Mouse (Mus musculus): ENCODE measurements at regions not wholly inside any gene's neighbourhood (a gene's known extent, or its start where the extent isn't known, plus 50 kb on each side); places are given as distances from the start of the nearest gene placed in this dataset.

DNA sequence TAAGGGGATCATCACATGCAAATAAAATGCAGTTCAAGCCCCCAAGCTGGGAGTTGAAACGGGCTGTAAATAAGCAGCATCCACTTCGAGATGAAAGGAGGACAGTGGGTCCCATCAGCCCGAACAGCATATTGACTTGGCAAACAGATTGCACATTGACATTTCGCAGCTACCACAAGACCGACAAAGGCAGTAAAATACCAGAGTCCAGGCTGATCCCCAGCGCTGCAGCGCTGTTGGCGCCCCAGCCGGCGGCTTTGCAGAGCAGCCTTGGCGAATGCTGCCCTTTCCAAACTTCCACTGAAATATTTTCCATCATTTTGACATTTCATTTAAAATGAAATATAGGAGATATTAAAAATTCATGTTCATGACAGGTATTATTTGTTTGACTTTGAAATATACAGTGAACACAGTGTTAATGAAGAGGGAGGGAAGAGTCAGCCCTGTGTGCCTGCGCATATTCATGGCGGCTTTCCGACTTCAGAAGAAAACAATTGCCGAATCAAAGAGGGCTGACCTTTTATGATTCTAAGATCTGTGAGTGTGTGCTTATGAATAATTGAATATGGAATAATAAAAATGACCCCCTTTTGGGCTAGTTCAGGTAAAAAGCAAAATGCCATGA is 98.4 kb downstream of the Sqor start:
- in situ Hi-C loops (cut with MboI, MseI): no loop called here

DNA sequence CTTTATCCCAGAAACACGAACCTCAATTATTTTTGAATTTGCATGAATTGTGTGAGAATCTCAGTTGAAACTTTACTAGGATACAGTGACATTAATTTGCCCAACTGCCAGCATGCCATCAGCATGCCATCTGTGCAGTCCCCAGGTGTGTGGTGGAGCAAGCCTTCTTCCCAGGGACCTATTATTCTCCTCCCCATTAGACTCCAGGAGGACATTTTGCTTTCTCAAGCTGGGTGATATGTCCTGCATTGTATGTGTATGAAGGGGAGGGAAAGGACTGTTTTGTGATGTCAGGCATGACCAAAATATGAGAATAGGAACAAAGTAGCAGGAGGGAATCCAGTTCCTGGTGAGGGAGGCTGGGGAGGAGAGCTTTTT is 98.9 kb downstream of the Sqor start:
- in situ Hi-C loops (cut with MboI, MseI): no loop called here

DNA sequence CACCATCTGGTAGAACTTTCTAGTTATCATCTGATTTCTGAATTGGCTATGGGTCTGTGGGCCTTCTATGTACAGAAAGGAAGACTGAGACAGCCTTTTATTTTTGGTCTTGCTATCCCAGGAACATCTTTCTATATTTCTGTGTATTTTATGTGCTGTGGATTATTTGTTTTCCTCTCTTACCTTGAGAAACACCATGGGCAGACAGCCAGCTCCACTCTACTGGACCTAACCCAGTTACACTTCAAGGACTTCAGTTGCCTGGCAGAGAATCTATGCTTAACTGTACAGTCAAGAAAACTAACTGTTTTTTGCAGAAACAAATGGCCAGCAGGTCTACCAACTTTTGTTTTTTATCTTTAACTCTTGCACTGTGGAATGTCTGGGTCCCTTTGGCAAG is 122.1 kb downstream of the Sqor start:
- in situ Hi-C loops (cut with MboI, MseI): loop anchor here (10.0 kb wide), 1 partner anchor 1518 kb away; no protein-coding TSS in a partner anchor

DNA sequence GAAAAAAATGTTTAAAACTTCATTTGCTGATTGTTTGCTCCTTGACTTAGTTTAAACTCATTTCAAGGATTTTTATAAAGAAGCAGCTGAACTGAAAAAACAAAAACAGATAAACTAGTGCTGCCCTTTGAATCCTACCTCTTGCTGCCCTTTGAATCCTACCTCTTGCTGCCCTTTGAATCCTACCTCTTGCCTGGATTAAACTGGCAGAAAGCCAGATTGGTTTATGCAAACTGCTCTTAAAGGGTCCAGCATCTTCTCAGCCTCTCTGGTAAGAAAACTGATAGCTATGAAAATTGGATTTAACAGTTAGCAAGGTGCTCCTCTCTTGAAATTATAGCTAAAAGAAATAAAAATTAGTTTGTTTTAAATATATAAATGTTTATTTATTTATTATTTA is 122.5 kb downstream of the Sqor start:
- in situ Hi-C loops (cut with MboI, MseI): loop anchor here (10.0 kb wide), 1 partner anchor 1517 kb away; no protein-coding TSS in a partner anchor

DNA sequence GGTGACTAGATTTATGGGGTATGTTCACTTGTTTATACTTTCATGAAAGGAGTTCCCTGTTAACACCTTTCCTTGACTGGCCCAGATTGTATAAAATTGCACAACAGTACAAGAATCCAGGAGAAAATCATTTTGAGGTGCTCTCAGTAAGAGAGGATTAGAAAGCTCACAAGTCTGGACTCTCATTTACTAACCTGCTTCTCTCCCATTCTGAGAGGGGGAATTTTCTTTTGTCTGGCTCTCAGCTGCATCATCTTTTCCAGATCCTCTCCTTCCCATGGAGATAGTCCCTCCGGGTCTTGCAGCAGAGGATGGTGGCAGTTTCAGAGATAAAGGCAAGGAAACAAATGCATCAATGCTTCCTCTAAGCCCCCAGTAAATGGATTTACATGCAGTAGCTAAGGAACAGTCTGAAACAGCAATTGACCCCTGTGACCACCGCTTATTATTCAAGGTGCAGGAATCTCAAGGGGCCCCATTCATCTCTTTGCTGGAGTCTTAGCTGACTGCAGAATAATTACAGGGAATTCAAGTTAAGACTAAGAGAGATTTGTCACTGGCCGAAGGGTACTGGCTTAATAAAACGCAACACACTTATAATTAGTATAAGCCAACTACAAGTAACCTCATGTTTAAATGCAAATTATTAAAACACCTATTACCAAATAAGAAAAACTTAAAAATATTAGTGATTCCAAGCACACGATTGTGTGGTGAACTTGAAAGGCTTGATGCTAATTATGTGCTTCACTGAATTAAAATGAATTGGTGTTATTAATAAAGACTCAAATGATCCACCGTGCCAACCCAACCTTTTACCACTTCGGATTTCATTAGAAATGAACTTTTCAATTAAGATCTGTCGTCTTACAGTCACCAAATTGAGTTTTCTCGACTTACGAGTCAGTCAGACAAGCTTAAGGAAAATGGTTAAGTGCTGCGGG is 140.4 kb downstream of the Sqor start:
- in situ Hi-C loops (cut with MboI, MseI): no loop called here

DNA sequence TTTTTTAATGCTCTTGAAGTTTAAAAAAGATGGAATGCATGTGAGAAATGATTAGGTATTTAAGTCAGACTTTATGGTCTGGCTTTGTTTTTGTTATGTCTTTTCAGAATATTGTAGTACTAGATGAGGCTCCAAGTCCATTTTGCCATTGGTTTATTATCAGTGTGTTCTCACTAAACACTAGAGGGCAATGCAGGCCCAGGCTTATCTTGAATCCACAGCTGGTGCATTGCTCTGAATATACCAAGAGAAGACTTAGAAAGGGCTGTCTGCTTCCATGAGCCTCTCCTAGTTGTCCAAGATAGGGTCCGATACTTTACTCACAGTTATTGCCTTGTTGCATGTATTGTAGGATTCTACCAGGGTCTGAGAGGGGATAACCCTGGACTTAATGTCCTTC is 151.7 kb downstream of the Sqor start:
- in situ Hi-C loops (cut with MboI, MseI): no loop called here

DNA sequence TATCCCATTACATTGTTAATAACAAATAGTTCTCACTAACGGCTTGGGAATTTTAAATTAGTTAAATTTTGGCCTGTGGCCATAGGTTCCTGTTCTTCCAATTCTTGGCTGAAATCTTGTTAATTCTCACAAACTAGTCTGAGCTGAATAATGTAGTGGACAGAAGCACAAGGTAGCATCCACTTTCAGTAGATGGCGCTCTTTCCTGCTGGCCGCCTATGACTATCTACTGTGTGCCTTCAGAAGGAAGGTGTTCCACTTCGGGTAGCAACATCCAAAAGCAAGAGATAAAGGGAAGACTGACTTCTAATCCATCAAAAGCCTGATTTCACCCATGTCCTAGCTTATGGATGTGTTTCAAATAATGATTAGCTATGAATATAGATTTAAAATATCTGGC is 172.9 kb downstream of the Sqor start:
- in situ Hi-C loops (cut with MboI, MseI): no loop called here

DNA sequence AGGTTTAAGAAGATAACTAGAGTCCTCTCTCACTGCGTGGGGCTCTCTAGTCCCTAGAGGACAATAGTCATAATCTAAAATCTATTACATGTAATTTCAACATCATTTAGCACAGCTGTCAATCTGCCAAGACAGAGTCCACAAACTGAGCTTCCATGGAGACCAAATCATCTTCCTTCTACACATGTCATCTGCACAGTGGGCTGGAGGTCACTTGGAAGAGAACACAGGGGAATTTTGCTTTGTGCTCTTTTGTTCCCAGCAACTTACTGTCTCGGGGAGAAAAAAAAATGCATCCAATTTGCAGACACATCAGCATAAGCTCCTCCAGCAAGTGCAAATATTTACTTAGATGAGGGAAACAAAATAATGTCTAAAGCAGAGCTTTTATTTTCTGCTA is 179.8 kb downstream of the Sqor start:
- in situ Hi-C loops (cut with MboI, MseI): no loop called here

DNA sequence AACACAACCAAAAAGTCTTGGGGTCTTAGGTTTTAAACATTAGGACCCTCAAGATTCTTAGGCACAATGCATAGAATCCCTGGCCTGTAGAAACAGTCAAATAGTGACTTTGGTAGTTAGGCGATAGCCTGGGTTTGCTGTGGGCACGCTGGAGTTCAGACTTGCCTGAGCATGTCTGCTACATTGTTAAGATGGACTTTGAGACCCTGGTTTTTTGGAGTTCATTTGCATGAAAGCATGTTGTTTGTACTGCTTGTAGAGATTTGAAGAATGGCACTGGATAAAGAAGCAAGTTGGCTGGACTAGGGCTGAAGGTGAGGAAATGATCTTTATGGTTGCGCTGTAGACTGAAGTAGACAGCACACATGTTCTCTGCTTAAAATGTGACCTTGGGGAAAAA is 180.9 kb downstream of the Sqor start:
- in situ Hi-C loops (cut with MboI, MseI): no loop called here

DNA sequence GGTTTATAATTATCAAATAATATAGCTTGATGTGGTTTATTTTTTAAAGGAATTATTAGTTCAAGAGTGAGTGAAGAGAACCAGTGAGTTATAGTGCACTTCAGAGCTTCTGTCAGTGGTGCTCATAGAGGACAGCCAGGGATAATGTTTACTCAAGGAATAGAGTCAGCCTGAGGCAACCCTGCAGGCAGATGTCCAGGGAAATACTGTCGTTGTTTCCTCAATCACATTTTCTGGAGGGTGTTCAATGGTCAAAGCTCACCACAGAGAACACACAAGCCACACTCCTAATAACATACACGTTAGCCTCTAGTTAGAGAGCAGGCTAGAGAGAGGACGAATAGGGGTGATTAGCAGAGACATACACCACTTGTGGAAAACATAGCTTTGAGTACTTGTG is 184.0 kb downstream of the Sqor start:
- in situ Hi-C loops (cut with MboI, MseI): no loop called here

DNA sequence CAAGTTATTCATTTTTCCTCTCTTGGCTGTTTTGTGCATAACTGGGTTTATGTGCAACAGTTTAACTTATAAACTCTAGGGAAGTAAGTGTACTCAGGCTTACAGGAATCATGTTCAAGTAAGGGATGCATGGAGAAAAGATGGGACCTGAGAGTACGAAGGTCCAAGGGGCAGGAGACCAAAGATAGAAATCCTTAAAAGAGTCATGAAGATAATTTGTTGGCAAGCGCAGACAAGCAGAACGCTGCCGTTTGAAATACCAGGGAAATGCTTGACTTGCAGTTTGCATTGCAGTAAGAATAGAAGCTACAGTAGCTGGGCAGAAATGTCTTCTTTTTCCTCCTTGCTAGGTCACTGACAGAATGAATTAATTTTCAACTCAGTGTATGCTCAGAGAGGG is 196.7 kb downstream of the Sqor start:
- in situ Hi-C loops (cut with MboI, MseI): no loop called here

DNA sequence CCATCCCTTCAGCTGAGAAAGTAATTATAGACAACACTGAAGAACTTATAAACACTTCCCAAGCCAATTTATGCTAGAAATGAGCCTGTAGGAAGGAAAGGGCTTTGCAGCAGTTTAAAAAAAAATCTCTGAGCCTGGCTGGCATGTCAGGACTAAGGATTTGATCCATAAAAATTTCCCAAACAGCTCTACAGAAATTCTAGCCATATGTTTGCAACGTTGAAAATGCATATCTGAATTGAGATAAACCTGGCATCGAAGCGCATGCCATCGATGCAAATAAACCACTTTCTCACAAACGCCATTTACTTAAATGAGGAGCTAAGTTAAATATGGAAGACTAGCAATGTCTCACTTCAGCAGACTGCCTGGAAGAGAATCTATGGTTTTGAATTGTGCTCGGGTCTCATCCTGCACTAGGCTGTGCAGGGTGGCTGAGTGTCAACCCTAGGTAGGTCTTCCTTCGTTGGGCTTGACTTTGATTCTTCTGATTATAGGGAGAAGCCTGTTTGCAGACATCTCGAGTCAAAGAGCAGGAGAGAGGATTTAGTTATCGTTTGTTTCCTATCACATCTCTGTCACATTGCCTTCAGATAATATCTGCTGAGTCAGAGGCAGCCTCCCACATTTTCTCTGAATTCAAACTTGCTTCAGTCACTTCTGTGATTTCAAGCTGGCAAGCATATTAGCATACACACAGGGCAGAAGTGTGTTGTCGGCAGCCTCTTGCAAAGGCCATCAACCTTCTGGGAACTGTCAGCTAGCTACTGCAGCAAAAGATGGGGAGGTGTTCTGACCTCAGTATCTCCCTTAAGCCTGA is 204.0 kb downstream of the Sqor start:
- in situ Hi-C loops (cut with MboI, MseI): no loop called here

All from T-helper 2 cell (primary cell).